Mouse (Mus musculus): ENCODE measurements around the gene C5ar1. TPM values are rescaled to one million over a fixed set of nuclear protein-coding genes. Genes with fewer than 3 reads are reported as not detected.
"Not testable (repeated sequence)": the region's sequence is repeated elsewhere in the genome, so short reads cannot be mapped to it uniquely, and the experiment has no call there.

Gene C5ar1
- total RNA-seq (2014; rRNA removed) (0.85 and 1.4 TPM in 2 replicates), polyA plus RNA-seq (2015; fragmentation: Nextera tagmentation; extraction: Ambion mirVana) (1.4 TPM in 2 replicates)

DNA sequence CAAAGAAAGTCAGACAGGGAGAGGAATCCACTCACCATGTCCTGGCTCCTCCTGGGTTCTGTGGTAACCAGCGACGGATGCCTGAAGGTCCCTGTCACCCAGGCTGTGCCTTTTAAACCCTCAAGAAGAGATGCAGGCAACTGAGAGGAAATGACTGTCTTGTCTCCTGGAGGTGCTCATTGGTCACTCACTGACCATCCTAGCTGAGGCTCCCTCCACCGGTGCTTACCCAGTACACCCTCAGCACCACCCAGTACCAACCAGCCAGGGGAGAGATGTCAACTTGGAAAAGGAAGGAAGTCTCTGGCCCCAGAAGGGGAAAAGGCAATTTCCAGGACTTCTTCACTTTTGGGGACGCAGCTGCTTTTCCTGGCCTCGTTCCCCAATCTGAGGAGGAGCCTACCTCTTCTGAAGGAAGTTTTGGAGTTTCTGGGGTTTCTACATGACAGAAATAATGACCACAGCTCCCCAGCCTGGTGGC lies at the start of gene C5ar1:
TSS of gene C5ar1 (minus strand) at position 431 of the 481 bp plus-strand sequence.
- TF ChIP-seq CTCF (IDR thresholded peaks at IDR 0.05) = no peak
- no peaks in the 10 kb centered on the region for H3K27me3 ChIP-seq (ENCODE audit: insufficient read depth, low read length)
- WGBS = 93% methylated on average over 5 of the region's 5 CpGs
- H3K4me2 ChIP-seq (ENCODE audit: low read depth, low read length, poor library complexity, severe bottlenecking) = no peak within 1 kb of the TSS
- H3K36me3 ChIP-seq (ENCODE audit: insufficient read depth, low read length) = no peaks in the 10 kb centered on the region
- ATAC-seq (ENCODE audit: low FRiP score) (no peak), DNase-seq (ENCODE audit: low spot score) (no peak)
- H3K9ac ChIP-seq (replicated peaks; ENCODE audit: low read length, poor library complexity, severe bottlenecking) = no peak within 1 kb of the TSS
- no peak within 1 kb of the TSS for H3K4me3 ChIP-seq (ENCODE audit: low read depth, low read length)
- no peak within 1 kb of the TSS for H3K27ac ChIP-seq (ENCODE audit: low read depth, low read length)
- H3K4me1 ChIP-seq (ENCODE audit: insufficient read depth, low read length) = no peaks in the 10 kb centered on the region
- H3K9me3 ChIP-seq (ENCODE audit: low read length) = no peaks in the 10 kb centered on the region

GRCm38 (mm10) chr7:16308555-16309317 lies 49.4 kb upstream of the C5ar1 start:
- Histone ChIP-seq H3K4me1 (ENCODE audit: insufficient read depth, low read length) (peaks cover 13% of the 10 kb centered on the region), H3K27me3 (ENCODE audit: insufficient read depth, low read length) (no peaks in the 10 kb centered on the region), H3K9ac (replicated peaks; ENCODE audit: low read length, poor library complexity, severe bottlenecking) (peak overlapping the region; percentile 66), H3K36me3 (ENCODE audit: insufficient read depth, low read length) (no peaks in the 10 kb centered on the region), H3K4me3 (ENCODE audit: low read depth, low read length) (peak overlapping the region; percentile 81), H3K9me3 (ENCODE audit: low read length) (no peaks in the 10 kb centered on the region), H3K27ac (ENCODE audit: low read depth, low read length) (0 out of 2 replicates have a peak overlapping the region, but pooled peaks have one; percentile 32), H3K4me2 (ENCODE audit: low read depth, low read length, poor library complexity, severe bottlenecking) (peak overlapping the region; percentile 97)
- ATAC-seq (ENCODE audit: low FRiP score) (no peak), DNase-seq (ENCODE audit: low spot score) (no peak)
- no peak for TF ChIP-seq CTCF (IDR thresholded peaks at IDR 0.05)
- 44% methylated on average over 16 of the region's 16 CpGs for WGBS

GRCm38 (mm10) chr7:16308093-16308492 lies 48.8 kb upstream of the C5ar1 start, which contains the start of gene Bbc3:
Gene Bbc3, plus strand, starts transcription at chr7:16308393.
- Histone ChIP-seq H3K4me3 (ENCODE audit: low read depth, low read length) (peak within 1 kb of the TSS; percentile 81), H3K9ac (replicated peaks; ENCODE audit: low read length, poor library complexity, severe bottlenecking) (peak within 1 kb of the TSS; percentile 66), H3K27ac (ENCODE audit: low read depth, low read length) (0 out of 2 replicates have a peak within 1 kb of the TSS, but pooled peaks have one; percentile 32), H3K4me2 (ENCODE audit: low read depth, low read length, poor library complexity, severe bottlenecking) (peak within 1 kb of the TSS; percentile 97)
- not testable (repeated sequence) for H3K4me1 ChIP-seq (ENCODE audit: insufficient read depth, low read length); H3K36me3 ChIP-seq (ENCODE audit: insufficient read depth, low read length); H3K9me3 ChIP-seq (ENCODE audit: low read length); H3K27me3 ChIP-seq (ENCODE audit: insufficient read depth, low read length); DNase-seq (ENCODE audit: low spot score); ATAC-seq (ENCODE audit: low FRiP score)
- 77% methylated on average over 1 of the region's 1 CpGs for WGBS

GRCm38 (mm10) chr7:16307141-16307540 lies 47.8 kb upstream of the C5ar1 start:
- H3K36me3 ChIP-seq (ENCODE audit: insufficient read depth, low read length); H3K4me2 ChIP-seq (ENCODE audit: low read depth, low read length, poor library complexity, severe bottlenecking); H3K27ac ChIP-seq (ENCODE audit: low read depth, low read length); H3K4me1 ChIP-seq (ENCODE audit: insufficient read depth, low read length); H3K27me3 ChIP-seq (ENCODE audit: insufficient read depth, low read length); H3K9ac ChIP-seq (replicated peaks; ENCODE audit: low read length, poor library complexity, severe bottlenecking); H3K9me3 ChIP-seq (ENCODE audit: low read length); ATAC-seq (ENCODE audit: low FRiP score); DNase-seq (ENCODE audit: low spot score); H3K4me3 ChIP-seq (ENCODE audit: low read depth, low read length): not testable (repeated sequence)
- WGBS = 82% methylated on average over 6 of the region's 6 CpGs

DNA sequence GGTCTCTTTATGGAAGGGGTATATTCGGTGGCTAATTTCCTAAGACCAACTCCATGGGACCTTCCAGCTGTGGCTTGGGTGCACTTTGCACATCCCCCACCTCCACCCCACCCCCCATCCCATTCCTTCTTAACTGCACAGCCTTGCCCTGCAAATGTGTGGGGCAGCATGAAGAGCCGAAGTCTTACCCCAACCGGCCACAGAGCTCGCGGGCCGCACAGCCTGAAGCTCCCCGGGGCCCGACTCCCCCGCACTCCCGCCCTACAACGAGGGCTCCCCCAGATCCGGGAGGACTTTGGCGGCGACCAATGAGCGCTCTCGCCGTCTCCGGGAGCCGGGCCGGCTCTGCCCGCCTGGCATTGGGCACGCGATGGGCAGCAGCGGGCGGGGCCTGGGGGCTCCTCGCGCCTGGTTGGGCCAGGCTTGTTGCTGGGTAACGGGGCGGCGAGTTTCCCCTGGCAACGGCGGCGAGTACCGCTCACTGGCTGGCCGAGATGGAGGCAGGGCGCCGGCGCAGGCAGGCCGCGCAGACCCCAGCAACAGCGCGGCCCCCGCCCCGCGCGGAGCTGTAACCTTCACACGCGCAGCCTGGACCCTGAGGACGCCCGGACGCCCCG lies 40.2 kb upstream of the C5ar1 start:
- WGBS = 0% methylated on average over 52 of the region's 52 CpGs

DNA sequence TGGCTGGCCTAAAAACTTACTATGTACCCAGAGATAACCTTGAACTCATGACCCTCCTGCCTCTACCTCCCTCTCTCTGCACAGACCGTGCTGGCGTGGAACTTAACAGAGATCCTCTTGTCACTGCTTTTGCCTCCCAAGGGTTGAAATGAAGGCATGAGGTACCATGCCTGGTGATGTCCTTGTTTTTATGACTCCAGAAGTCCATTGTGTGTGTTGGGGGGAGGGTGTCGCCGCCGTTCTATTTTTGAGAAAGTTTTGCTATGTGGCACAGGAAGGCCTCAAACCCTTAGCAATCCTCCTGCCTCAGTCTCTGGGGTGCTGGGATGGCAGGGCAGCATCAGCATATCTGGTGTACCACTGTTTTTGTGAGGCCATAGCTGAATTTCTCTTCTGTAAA lies 39.6 kb upstream of the C5ar1 start:
- H3K9ac ChIP-seq (replicated peaks; ENCODE audit: low read length, poor library complexity, severe bottlenecking) = no peak overlapping the region
- peaks cover 4% of the 10 kb centered on the region; the same call in 1 of the 2 replicates for H3K4me1 ChIP-seq (ENCODE audit: insufficient read depth, low read length)
- ATAC-seq (ENCODE audit: low FRiP score) (no peak), DNase-seq (ENCODE audit: low spot score) (no peak)
- H3K9me3 ChIP-seq (ENCODE audit: low read length) = no peaks in the 10 kb centered on the region
- TF ChIP-seq CTCF (IDR thresholded peaks at IDR 0.05) = no peak
- peak overlapping the region; percentile 67 for H3K27ac ChIP-seq (ENCODE audit: low read depth, low read length)
- peak overlapping the region; percentile 78 for H3K4me2 ChIP-seq (ENCODE audit: low read depth, low read length, poor library complexity, severe bottlenecking)
- no peaks in the 10 kb centered on the region for H3K36me3 ChIP-seq (ENCODE audit: insufficient read depth, low read length)
- peak overlapping the region; percentile 42 for H3K4me3 ChIP-seq (ENCODE audit: low read depth, low read length)
- 75% methylated on average over 5 of the region's 5 CpGs for WGBS
- no peaks in the 10 kb centered on the region for H3K27me3 ChIP-seq (ENCODE audit: insufficient read depth, low read length)

More for the DNA sequence above, 40.2 kb upstream of the C5ar1 start:
- Histone ChIP-seq H3K9me3 (ENCODE audit: low read length) (no peaks in the 10 kb centered on the region), H3K4me3 (ENCODE audit: low read depth, low read length) (peak overlapping the region; percentile 42), H3K9ac (replicated peaks; ENCODE audit: low read length, poor library complexity, severe bottlenecking) (peak overlapping the region; percentile 15), H3K27ac (ENCODE audit: low read depth, low read length) (peak overlapping the region; percentile 67), H3K36me3 (ENCODE audit: insufficient read depth, low read length) (no peaks in the 10 kb centered on the region), H3K4me2 (ENCODE audit: low read depth, low read length, poor library complexity, severe bottlenecking) (peak overlapping the region; percentile 78), H3K27me3 (ENCODE audit: insufficient read depth, low read length) (no peaks in the 10 kb centered on the region), H3K4me1 (ENCODE audit: insufficient read depth, low read length) (peaks cover 4% of the 10 kb centered on the region; the same call in 1 of the 2 replicates)
- DNase-seq (ENCODE audit: low spot score) (peak; percentile 97), ATAC-seq (ENCODE audit: low FRiP score) (peak; percentile 94)
- no peak; the same call in 1 of the 2 replicates for TF ChIP-seq CTCF (IDR thresholded peaks at IDR 0.05)
